In the genomic region with DNA sequence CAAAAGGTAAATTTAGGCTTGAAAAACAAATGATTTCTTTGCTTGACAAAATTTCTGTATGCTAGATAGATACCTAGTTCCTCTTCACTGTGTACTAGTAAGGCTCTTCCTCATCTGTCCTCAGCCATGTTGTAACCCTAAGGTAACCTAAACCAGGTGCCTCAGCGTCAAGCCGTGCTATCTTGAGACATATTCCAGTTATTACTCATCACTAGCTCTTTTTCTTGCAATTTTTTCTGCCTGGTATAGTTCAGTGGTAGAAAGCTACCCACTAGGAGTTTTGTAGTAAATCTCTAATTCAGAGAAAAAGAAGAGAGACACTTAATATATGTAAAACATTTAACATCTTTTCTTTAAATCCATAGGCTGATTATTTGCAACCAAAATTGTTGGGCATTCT, we compare ENCODE assay signal across 16 mouse cellular contexts.
"Had no signal": no experiment of that assay in that cellular context is flagged by ENCODE, and none has a peak within 500 bp of the region (broad histone marks: within the 10 kb centered on the region; RNA-seq: fewer than 3 reads in every experiment).

No protein-coding gene starts in this region.

- H3K4me2 ChIP-seq: neural tube, embryonic 13.5 days; neural tube, embryonic 15.5 days; stomach, embryonic 15.5 days had no signal

- H3K9me3 ChIP-seq: neural tube, embryonic 13.5 days; neural tube, embryonic 15.5 days; stomach, embryonic 15.5 days had no signal

- DNase-seq: retina, postnatal 1 day; right cerebral cortex, adult 18-20 months; right cerebral cortex, postnatal 14 days; right cerebral cortex, postnatal 25 days; right cerebral cortex, postnatal 4 days; spleen, adult 18-20 months; thymus, adult 18-20 months; thymus, adult 2 months; thymus, postnatal 14 days; thymus, postnatal 25 days; thymus, postnatal 36 days; thymus, postnatal 4 days had no signal

- H3K4me1 ChIP-seq: neural tube, embryonic 13.5 days; neural tube, embryonic 15.5 days; stomach, embryonic 15.5 days had no signal

- H3K4me3 ChIP-seq: neural tube, embryonic 13.5 days; neural tube, embryonic 15.5 days; stomach, embryonic 15.5 days had no signal

- H3K9ac ChIP-seq: neural tube, embryonic 13.5 days; neural tube, embryonic 15.5 days; stomach, embryonic 15.5 days had no signal

- H3K27me3 ChIP-seq: neural tube, embryonic 13.5 days; neural tube, embryonic 15.5 days; stomach, embryonic 15.5 days had no signal

- H3K27ac ChIP-seq: neural tube, embryonic 13.5 days; neural tube, embryonic 15.5 days; stomach, embryonic 15.5 days; stomach, postnatal 0 days had no signal
